Mouse (Mus musculus): ENCODE data around the gene Cep350. TPM values are rescaled to one million over a fixed set of nuclear protein-coding genes. Genes with fewer than 3 reads are reported as not detected.

Cep350 gene
- total RNA-seq, 1 experiment from 2014 or later: 57.5 TPM

Other genes starting within 250 kb of the Cep350 start
- gene Lhx4, start 221.6 kb downstream of the Cep350 start, total RNA-seq (2017): not detected in 2 replicates
- 30.8 and 38.5 TPM in 2 replicates for gene Qsox1, start 160.4 kb downstream of the Cep350 start, total RNA-seq (2017)
- 65.9 and 81.2 TPM in 2 replicates for gene Tor1aip2, start 62.1 kb upstream of the Cep350 start, total RNA-seq (2017)
- gene Tor1aip1, start 63.2 kb upstream of the Cep350 start, total RNA-seq (2017): 25.0 and 32.0 TPM in 2 replicates
- not detected in 2 replicates for gene Fam163a, start 231.8 kb upstream of the Cep350 start, total RNA-seq (2017)

All from hematopoietic stem cell, adult 5-6 weeks (primary cell).